ENCODE assay signal across 18 mouse cellular contexts in the genomic region with DNA sequence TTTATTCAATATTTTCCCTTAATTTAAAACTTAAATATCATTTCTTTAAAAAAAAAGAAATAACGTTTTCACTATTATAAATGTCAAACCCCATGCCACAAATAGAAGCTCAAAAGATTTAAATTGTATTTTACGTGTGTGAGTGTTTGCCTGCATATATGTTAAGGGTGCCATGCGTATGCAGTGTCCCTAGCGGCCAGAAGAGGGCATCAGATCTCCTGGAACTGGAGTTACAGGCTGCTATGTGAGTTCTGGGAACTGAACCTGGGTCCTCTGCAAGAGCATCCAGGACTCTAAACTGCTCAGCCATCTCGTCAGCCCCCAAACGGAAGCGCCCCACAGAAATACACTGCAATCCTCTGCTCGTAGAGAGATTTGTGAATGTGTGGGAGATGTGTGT.
"Had no signal": no experiment of that assay in that cellular context is flagged by ENCODE, and none has a peak within 500 bp of the region (broad histone marks: within the 10 kb centered on the region; RNA-seq: fewer than 3 reads in every experiment).

No protein-coding gene starts in this region.

- H3K27me3 ChIP-seq: limb, embryonic 12.5 days; limb, embryonic 15.5 days; midbrain, embryonic 13.5 days had no signal

- H3K36me3 ChIP-seq: limb, embryonic 12.5 days; limb, embryonic 15.5 days; midbrain, embryonic 13.5 days had no signal

- DNase-seq: kidney, adult 18-20 months; kidney, adult 9 months; kidney, postnatal 14 days; kidney, postnatal 4 days; layer of hippocampus, postnatal 36 days; left cerebral cortex, postnatal 4 days; liver, postnatal 0 days; lung, embryonic 14.5 days; right cerebral cortex, postnatal 4 days; thymus, adult 18-20 months; thymus, postnatal 14 days had no signal

- H3K27ac ChIP-seq: left cerebral cortex, adult 2 months; limb, embryonic 12.5 days; limb, embryonic 15.5 days; liver, embryonic 14.5 days; macrophage; midbrain, embryonic 13.5 days; stomach, postnatal 0 days had no signal

- H3K4me1 ChIP-seq: limb, embryonic 12.5 days; limb, embryonic 15.5 days had no signal

- H3K9me3 ChIP-seq: limb, embryonic 15.5 days; midbrain, embryonic 13.5 days had no signal

- H3K4me3 ChIP-seq: left cerebral cortex, adult 2 months; limb, embryonic 12.5 days; limb, embryonic 15.5 days; midbrain, embryonic 13.5 days had no signal
